Mouse (Mus musculus) cerebellum, adult 9-11 months (tissue): ENCODE measurements around the gene Nell1.
A peak's percentile ranks its signal among the peaks of the same experiment; 100 is the strongest.

Experiments used
- DNase-seq: peaks from one replicate; pipeline ENCODE4 v3.0.0; 2022

Gene Nell1

DNA sequence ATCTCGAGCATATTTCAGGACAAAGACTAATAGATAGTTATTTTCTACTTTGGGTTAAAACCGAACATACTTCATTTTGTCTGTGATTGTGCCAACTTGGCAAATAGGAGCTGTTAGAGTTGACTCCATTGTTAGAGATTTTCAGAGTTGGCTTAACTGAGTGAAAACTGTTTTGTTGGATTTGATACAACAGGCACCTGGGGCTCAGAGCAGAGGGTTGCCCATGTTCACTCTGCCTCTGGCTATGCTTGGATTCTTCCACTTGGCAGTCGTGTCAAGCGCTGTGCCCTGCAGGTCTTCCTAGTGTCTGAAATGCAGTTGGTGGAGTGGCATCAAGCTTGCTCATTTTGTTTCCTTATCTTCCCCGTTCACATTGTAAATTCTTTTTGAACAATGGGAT is 363.6 kb downstream of the Nell1 start:
- DNase-seq = no peak

DNA sequence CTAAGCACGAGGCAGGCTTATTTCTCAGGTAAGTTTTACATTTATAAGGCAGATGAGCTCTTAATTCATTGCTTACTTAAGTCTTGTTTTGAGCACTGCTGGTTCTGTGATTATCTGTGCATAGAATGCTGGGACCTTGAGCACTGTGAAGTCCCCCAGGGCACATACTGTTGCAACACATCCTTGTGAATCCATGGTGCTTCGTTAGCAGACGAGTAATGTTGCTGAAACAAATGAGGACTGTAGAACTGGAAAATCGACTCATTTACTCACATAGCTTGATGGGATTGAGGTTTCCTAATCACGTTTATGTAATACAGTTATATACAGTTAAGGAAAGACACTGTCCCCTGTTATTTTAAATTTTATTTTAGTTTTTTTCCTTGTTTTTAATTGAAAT is 364.1 kb downstream of the Nell1 start:
- no peak for DNase-seq

DNA sequence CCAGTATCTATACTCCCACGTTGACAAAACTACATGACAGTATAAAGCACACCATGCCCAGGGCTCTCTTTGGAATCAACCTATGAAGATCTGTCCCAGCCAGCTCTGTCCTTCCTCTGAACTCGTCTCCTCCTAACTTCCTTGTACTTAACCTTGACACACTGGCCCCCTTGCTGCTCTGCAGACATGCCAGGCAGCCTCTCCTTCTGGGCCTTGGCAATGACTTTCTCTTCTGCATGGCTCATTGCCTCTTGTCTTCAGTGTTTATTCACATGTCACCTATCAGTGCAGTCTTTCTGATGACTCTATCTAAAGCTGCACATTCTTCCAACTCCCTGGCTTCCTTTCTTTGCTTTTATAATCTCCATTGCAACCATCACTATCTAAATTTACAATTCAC is 376.9 kb downstream of the Nell1 start:
- DNase-seq = no peak

DNA sequence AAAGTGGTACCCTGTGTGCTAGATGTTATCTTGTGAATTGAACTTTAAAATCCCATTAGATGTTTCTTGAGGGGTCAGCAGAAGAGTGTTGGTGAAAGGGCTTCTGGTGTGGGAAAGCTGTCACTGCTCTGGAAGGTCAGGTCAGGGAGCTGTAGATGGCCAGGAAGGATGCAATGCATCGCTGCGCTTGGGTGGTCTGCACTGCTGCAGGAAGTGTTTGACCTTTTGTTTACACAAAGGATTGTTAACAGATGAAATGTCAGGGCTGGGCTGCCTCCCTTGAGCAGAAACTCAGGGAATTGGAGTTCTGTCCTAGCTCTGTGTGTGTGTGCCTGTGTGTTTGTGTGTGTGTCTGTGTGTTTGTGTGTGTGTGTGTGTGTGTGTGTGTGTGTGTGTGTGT is 382.5 kb downstream of the Nell1 start:
- DNase-seq = no peak

DNA sequence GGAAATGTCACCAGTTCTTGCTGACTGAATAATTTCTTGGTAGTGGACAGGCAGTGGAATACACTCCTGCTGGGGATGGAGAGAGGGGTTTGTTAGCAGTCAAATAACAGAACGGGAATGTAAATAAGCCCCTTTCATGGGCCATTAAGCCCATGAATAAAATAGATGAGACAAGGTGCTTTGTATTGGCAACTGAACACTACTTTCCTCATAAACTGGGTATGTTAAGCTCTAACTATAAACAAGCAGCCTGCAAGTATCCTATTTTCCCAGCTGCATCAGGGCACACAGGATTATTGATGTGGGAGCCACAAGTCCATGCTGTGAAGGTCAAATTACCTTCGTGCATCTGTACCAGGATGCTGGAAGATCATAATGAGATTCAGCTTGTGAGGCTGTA is 387.4 kb downstream of the Nell1 start:
- no peak for DNase-seq

DNA sequence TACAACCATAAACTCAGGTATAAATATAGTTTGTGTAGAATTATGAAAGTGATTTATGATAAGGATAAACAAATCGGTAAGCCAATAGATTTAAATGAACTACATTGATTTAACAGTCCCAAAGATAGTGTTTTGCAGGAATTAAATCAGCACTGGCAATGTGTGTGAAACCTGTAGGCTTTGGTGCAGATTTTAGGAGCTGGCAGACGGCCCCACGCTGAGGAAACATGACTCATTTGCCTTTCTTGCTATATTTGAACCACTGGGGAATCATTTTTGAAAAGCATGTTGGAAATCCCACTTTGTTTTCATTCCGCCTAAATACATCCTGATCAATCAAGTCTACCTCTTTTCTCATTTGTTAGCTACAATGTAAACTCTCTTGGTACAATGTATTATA is 400.2 kb downstream of the Nell1 start:
- no peak for DNase-seq

DNA sequence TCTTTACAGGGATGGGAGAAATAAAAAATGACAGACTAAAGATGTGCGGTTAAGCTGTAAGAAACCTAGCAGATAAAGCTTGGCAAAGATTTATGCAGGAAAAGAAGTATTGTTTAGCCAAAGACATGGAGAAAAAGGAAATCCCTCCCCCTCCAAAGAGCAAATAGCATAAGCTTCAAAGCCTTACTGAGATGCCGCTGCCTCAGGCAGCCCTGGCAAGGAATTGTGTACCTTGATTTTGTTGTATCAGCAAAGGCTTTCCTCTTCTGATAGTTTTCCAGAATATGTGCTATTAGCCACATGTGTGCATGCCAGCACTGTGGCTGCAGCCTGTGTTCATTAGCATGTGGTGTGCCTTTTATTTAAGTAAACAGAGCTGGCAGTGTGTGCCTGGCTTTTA is 435.8 kb downstream of the Nell1 start:
- no peak for DNase-seq

DNA sequence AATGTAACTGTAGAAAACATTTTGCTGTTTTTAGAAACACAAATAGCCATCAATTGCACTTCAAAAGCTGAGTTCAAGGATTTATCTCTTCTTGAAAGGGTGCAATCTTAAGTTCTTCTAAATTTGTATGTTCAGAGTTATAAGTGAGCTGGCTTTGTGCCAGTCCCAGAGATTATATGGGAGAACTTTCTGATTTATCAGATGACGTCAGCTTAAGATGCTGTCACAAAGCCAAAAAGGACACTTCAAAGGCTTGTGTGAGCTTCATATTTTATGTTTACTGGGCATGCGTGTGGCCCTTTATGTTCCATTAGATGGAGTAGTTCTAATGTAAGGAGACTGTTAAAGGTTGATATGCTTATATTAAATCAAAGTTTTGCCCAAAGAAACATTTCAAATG is 445.3 kb downstream of the Nell1 start:
- DNase-seq = no peak

DNA sequence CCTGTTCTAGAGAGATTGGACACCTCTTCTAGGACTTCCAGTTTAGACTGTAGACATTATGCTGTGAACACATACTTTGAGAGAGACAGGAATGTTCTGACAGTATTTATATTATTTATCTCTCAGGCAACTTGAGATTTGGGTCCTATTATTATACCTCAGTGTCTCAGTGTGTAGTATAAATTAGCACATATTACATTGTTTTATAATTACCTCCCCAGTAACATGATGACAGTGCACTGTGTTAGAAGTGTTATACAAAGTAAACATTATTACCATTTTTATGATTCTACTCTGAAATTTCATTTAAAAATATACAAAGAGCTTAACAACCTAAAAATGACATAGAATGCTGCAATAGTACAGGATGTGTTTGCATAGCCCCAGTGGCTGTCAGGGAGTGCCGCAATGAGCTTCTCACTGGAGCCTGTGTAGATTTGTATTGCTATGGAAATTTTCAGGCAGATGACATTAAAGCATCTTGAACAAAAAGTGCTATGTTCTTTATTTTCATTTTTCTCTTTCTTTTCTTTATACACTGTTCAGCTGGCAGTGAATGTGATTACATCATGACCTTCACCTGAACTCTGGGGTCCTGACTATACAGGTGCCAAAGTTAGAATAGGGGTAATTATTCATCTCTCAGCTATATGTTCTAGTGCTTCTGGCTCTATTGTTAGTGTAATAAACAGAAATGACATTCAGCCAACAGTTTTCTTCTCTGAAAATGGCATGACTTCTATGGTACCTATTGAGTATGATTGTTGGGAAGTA is 447.9 kb downstream of the Nell1 start:
- no peak for DNase-seq

DNA sequence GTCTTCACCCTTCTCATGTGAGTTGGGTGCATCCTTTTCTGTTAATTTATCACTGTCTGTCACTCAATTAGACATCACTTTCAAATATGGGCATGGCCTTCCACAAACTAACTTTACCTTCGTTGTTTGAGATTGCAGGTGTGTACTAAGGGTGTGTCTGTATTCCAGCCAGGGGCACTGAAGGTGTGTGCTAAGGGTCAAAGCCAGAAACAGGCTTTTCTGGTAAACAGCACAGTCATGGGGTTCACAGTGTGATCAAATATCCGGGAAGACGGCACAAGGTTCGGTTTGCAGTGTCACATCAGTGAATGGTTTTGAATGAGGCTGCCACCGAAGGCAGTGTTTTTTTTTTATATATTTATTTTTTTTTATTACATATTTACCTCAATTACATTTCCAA is 455.1 kb downstream of the Nell1 start:
- no peak for DNase-seq

DNA sequence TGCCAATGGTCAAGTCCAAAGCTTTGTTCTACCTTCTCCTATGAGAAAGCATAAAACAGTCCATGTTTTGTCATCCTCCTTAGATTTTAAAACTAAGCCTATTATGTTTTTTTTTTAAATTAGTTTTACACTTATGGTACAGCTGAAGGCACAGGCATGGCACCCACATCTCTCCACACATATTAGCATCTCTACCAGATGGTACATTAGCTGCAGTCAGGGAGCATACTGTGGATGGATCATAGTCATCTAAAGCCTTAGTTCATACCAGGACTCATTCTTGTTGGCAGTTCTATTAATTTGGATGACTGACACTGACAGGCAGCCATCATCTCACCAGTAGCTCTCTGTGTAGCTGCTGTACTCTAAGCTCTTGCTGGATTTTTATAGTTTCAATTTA is 466.6 kb downstream of the Nell1 start:
- no peak for DNase-seq

DNA sequence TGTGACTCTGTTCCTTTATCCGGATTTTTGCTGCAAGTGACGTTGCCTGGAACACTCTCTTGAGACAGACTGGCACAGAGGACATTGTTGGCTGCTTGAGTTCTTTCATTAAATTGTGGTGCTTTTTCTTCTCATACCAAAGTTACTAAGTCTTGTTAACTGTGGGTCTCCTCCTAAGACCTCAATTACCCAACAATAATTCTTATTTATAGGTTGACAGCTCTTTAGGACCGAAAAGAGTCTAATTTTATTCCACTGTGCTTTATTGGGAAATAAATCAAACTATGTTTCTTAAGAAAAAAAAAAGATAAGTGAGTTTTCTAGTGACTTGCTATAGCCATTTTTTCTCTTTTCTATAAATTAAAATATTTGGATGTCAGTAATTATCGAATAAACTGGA is 472.7 kb downstream of the Nell1 start:
- DNase-seq = no peak

DNA sequence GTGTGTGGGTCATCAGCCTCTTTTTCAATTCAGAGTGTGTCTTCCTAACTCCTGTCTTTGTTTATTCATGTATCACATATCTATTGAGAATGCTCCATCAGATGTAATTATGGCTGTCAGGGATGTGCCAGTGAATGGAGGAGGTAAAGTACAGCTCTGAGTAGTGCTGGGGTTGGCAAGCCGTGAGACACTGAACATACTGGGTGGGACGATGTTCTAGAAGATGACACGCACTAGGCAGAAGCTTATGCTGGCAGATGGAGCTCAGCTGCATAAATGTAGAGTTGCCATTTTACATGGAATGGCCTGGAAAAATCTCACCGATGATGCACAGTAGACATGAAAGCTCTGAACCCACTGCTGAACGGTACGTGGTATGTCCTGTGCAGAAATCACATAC is 493.1 kb downstream of the Nell1 start:
- no peak for DNase-seq

DNA sequence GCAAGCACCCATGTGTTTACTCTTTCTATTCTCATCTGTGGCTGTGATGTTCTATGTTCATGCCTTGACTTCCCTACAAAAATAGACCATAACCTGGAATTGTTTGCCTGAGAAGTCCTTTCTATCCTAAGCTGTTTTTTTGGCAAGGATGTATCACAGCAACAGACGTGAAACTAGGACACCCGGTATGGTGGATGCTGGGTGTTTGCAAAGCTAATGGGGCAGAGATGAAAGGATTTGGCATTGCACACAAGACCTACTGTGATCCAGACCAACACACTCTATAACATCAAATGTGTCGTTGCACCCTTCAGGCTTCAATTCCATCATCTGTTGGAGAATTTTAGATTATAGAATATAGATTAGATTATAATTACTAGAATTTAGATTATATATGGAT is 495.9 kb downstream of the Nell1 start:
- DNase-seq = peak; percentile 53

DNA sequence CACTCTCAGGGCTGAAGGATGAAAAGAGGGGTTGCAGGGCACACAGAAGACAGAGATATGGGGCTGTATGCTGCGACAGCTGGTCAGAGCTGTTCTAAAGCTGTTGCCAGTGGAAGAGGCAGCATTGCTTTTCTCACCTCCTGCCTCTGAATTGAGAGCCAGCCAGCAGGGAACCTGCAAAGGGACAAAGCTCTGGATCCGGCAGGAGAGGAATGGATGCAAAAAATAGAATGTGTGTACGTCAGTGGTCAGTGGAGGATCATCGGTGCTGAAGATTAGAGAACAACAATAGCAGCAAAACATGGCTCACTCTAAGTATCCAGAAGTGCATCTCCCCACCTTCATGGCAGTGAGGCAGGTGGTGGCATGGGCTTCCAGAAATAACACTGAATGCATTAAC is 507.3 kb downstream of the Nell1 start:
- DNase-seq = peak; percentile 12

DNA sequence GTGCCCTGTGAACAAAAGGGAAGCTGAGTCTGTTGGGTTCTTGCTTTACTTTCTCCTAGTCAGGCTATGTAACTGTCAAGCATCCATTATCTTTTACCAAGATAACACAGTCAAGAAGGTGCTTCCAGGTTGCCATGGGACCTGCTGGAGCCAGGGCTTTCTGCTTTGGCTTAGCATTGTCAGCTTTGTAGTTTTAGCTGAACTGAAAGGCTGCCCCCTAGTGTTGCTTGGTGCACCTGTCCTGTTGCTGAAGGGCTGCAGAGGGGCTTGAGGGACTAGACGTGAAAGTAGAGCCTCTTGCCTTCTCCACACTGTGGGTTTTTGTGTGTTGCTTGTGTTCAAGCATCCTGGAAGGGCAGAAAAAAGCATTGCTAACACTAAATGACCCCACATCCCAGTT is 510.6 kb downstream of the Nell1 start:
- no peak for DNase-seq

DNA sequence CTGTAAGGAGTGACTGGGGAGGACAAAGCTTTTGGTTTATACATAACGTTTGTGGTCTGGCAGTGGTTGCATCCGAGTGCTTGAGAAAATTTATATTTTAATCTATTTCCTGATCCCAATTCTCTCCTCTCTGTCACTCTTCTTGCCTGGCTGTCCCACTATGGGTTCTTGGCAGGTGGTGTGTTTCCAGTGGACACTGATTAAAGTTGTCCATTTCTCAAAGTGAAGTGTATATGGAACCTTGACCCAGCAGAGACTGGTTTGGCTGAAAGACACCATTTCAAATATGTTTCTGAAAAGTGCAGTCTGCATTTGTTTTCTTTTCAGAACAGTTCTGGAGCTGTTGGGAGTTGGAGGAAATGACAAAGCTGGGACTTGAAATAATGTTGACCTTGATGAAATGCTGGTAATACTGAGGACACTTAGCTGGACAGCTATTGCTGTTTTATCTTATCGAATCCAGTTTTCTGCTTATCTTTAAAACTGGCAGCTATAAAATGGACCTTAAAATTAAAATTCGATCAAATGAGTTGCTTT is 512.3 kb downstream of the Nell1 start:
- DNase-seq = no peak

DNA sequence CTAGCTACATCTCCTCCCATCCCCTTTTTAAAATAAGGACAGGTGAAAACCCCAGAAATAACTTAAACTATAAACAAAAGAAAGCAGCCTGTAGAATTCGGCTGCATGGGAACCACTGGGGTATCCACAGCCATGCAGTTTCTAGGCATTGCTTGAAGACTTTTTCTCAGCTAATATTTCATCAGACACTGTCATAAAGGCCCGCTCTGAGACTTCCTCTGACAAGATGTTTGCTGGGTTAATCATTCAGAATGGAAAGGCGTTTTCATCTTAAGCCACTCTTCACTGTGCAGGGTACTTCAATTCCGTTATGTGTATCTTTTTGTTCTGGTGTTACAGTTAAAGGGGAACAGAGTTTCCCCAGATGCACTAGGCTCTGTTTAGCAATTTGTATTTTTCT is 526.9 kb downstream of the Nell1 start:
- DNase-seq = no peak

DNA sequence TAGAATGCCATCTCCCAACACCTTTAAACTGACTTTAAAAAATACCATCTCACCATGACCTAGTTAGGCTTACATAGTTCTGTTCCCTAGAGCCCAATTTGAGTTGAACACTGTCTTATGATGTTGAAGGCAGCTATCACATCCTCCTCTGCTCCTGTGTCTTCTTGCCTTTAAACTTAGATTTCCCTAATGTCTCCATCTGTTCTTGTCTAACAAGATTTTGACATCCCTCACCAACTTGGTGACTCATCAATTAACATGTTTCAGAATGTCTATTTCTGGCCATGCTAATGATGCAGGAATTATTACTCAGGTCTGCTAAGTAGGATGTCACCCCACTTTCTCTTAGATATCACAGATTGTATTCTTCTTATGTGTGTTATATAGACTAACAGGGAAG is 532.4 kb downstream of the Nell1 start:
- DNase-seq = no peak

DNA sequence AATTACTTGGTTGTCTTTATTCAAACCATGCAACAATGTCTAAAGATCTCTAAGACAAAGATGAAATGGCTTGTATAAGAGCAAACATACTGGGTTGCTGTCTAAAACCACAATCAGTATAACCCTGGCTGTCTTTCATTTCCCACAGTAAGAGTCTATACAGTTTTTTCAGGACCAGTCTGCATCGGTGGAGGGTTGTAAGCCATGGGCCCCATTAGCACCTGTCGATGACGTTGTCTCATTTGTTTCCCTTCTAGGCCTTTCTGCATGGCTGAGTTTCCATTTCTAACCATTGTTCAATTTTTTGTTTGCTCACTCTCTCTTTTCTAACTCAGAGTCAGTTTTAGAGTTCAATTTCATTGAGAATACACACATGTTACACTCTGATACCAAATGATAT is 540.2 kb downstream of the Nell1 start:
- no peak for DNase-seq

DNA sequence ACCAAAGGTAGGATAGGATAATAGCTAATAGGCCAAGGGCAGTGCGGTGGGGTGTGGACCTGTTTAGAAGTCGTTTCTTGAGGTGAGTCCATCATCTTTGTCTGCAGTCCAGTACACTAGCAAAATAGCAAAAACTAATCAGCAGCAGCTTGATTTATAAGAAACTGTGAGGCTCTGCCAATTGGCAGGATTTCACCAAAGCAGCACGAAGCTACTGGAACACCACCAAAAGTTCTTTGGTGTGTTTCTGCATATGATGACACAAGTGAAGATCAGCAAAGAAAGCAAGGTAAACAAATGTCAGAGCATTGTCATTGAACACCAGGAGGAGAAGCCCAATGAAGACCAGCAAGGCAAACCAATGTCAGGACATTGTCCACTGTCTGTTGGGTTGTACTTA is 542.0 kb downstream of the Nell1 start:
- no peak for DNase-seq

DNA sequence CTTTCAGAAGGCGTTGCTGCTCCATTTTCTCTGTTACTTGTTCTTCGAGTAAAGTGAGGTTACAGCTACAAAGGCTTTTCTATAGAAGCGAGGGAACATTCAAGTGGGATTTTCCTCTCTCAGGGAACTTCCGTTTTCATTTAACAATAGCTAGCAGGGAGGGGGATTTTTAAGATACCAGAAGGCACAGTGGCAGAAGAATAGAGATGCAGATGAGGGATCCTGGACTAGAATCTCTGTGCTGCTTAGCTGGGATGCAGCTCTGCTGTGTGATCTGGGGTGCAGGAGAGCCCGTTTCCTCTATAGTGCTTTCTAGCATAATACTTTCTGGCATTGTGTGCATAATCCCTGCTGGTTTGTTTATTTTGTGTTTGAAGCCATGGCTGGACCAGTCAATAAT is 568.7 kb downstream of the Nell1 start:
- DNase-seq = no peak

DNA sequence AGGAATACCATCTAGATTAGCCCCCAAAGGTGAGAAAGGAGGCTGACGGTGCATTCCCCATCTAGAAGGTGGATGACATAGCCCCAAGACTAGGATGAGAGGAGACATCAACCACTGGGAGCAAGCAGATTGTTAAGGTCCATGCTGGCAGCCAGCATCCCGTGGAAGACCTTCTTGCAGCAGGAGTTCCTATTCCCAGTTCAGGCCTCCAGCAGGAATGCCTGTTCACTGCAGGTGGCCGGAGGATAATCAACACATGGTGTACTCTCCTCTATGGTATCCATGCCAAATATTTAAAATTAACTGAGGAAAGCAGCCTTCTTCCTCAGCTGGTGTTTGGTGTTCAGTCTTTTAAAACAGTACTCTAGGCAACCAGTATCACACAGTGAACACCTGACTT is 574.9 kb downstream of the Nell1 start:
- peak; percentile 29 for DNase-seq

DNA sequence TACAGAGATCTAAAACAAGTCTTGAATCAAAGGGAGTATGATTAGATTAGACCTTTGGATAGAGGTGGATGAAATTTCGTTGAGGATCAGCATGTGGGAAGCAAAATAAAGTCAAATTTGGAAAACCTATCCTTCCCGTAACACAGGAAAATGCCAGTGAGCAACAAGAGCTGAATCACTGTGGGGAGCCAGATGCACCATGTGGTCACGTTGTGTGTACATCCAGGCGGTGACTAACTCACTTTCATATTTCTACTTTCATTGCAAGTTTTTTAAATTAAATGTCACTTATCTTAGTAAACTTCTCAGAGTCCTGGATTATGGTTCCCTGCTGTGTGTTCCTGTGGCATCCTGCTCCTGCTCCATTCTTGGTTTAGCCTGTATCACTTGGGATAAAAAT is 576.8 kb downstream of the Nell1 start:
- DNase-seq = no peak

DNA sequence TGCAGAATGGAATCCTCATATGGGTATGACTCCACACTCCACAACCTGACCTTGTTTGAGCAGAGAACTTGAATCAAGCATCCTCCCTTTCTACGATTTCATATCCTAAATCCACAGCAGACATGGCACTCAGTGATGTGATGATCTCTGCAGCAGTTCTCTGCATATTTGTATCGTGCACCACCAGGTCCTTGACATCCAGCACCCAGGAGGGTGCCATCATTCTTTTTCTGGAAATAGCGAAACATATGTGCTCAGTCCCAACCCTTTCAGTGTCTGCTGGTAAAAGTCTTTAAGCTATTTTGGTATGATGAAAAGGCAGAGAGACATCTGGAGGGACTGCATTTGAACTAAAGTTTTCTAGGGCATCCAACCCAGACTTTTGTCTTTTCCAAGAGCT is 588.0 kb downstream of the Nell1 start:
- no peak for DNase-seq
